Mouse (Mus musculus) embryonic facial prominence, embryonic 11.5 days (tissue): ENCODE results near the gene Wdr53. TPM values are rescaled to one million over a fixed set of nuclear protein-coding genes. Genes with fewer than 3 reads are reported as not detected.
"Not testable (repeated sequence)": the region's sequence is repeated elsewhere in the genome, so short reads cannot be mapped to it uniquely, and the experiment has no call there.

Experiments
- ATAC-seq: fragments of 200-750 bp; cut with Nextera tagmentation; replicated peaks from 2 replicates; pipeline ENCODE4 v1.8.0; 2017; ENCODE audit warnings: low read depth; ENCODE audit not compliant: insufficient number of reproducible peaks, low FRiP score, low TSS enrichment
- DNase-seq: peaks from one replicate; pipeline ENCODE4 v3.0.0-alpha.2; 2015; ENCODE audit warnings: low spot score
- H3K27ac ChIP-seq: fragments of 300-500 bp; sonication (generic); replicated peaks from 2 replicates; pipeline ENCODE4 v1.5.1; 2014; ENCODE audit warnings: mild to moderate bottlenecking, low read depth, low read length, control low read depth
- H3K27me3 ChIP-seq: fragments of 300-500 bp; sonication (generic); 2 replicates; pipeline ENCODE4 v1.6.1; 2014; ENCODE audit warnings: mild to moderate bottlenecking, low read length, moderate library complexity, mixed read lengths; ENCODE audit not compliant: control insufficient read depth, insufficient read depth
- H3K36me3 ChIP-seq: fragments of 300-500 bp; sonication (generic); replicated peaks from 2 replicates; pipeline ENCODE4 v1.6.1; 2014; ENCODE audit warnings: low read depth, mild to moderate bottlenecking, low read length, moderate library complexity, mixed read lengths; ENCODE audit not compliant: control insufficient read depth, insufficient read depth
- H3K4me1 ChIP-seq: fragments of 300-500 bp; sonication (generic); 2 replicates; pipeline ENCODE4 v1.6.1; 2014; ENCODE audit warnings: low read length, mixed read lengths; ENCODE audit not compliant: control insufficient read depth, insufficient read depth
- H3K4me2 ChIP-seq: fragments of 300-500 bp; sonication (generic); 2 replicates; pipeline ENCODE4 v1.6.1; 2014; ENCODE audit warnings: low read depth, mild to moderate bottlenecking, control low read depth, low read length, moderate library complexity
- H3K4me3 ChIP-seq: fragments of 300-500 bp; sonication (generic); 2 replicates; pipeline ENCODE4 v1.5.1; 2014; ENCODE audit warnings: low read depth, low read length, control low read depth
- H3K9ac ChIP-seq: fragments of 300-500 bp; sonication (generic); replicated peaks from 2 replicates; pipeline ENCODE4 v1.6.1; 2014; ENCODE audit warnings: mild to moderate bottlenecking, control low read depth, low read length
- H3K9me3 ChIP-seq: fragments of 300-500 bp; sonication (generic); replicated peaks from 2 replicates; pipeline ENCODE4 v1.6.1; 2016; ENCODE audit warnings: mild to moderate bottlenecking, low read length, inconsistent platforms, mixed read lengths; ENCODE audit not compliant: control insufficient read depth
- WGBS: fragments of 180-500 bp; shearing (Covaris S2); extraction: QIAGEN DNeasy Blood & Tissue Kit; methylation state at CpG from one replicate; pipeline ENCODE4 v1.1.7; 2014; 5-methylcytosine and 5-hydroxymethylcytosine counted together
- polyA plus RNA-seq: library from polyadenylated mRNA; unstranded; fragments of >200 nt; fragmentation: Nextera tagmentation; extraction: Ambion mirVana; gene quantifications from 2 replicates; pipeline ENCODE4 v1.2.1, GENCODE M21; 2014

The Wdr53 gene
- polyA plus RNA-seq, 1 experiment from 2014 or later: 21.2 TPM

GRCm38 (mm10) chr16:32222399-32222798, 24.6 kb upstream of the Wdr53 start:
- H3K9ac ChIP-seq: no peak overlapping the region
- no peaks in the 10 kb centered on the region for H3K36me3 ChIP-seq
- H3K4me1 ChIP-seq: no peaks in the 10 kb centered on the region
- H3K4me3 ChIP-seq: no peak overlapping the region
- no peak overlapping the region for H3K4me2 ChIP-seq
- no peaks in the 10 kb centered on the region for H3K27me3 ChIP-seq
- no peak overlapping the region for H3K27ac ChIP-seq
- ATAC-seq (no peak), DNase-seq (no peak)
- no peaks in the 10 kb centered on the region for H3K9me3 ChIP-seq

GRCm38 (mm10) chr16:32232050-32232449, 15.0 kb upstream of the Wdr53 start:
- not testable (repeated sequence) for H3K36me3 ChIP-seq, DNase-seq, ATAC-seq, H3K4me1 ChIP-seq, H3K27ac ChIP-seq, H3K4me3 ChIP-seq, H3K9ac ChIP-seq, H3K9me3 ChIP-seq, H3K4me2 ChIP-seq, H3K27me3 ChIP-seq
- 88% methylated on average over 3 of the region's 3 CpGs for WGBS

GRCm38 (mm10) chr16:32237930-32238680, 8.9 kb upstream of the Wdr53 start:
- Histone ChIP-seq H3K27me3 (no peaks in the 10 kb centered on the region), H3K4me2 (no peak overlapping the region), H3K4me1 (no peaks in the 10 kb centered on the region), H3K9ac (no peak overlapping the region), H3K9me3 (no peaks in the 10 kb centered on the region), H3K36me3 (no peaks in the 10 kb centered on the region; the same call in none of the 2 replicates), H3K4me3 (no peak overlapping the region), H3K27ac (no peak overlapping the region)
- WGBS: 91% methylated on average over 19 of the region's 19 CpGs
- no peak for DNase-seq
- ATAC-seq: no peak

GRCm38 (mm10) chr16:32239428-32240312, 7.4 kb upstream of the Wdr53 start:
- Histone ChIP-seq H3K27me3 (no peaks in the 10 kb centered on the region), H3K4me1 (no peaks in the 10 kb centered on the region), H3K27ac (no peak overlapping the region), H3K9ac (no peak overlapping the region), H3K4me3 (no peak overlapping the region), H3K36me3 (no peaks in the 10 kb centered on the region), H3K9me3 (no peaks in the 10 kb centered on the region), H3K4me2 (no peak overlapping the region)
- ATAC-seq: no peak
- no peak for DNase-seq
- 83% methylated on average over 2 of the region's 2 CpGs for WGBS

GRCm38 (mm10) chr16:32243901-32244300, 3.1 kb upstream of the Wdr53 start:
- Histone ChIP-seq H3K4me1 (no peaks in the 10 kb centered on the region), H3K9me3 (no peaks in the 10 kb centered on the region), H3K27ac (no peak overlapping the region), H3K4me3 (no peak overlapping the region), H3K36me3 (no peaks in the 10 kb centered on the region), H3K27me3 (no peaks in the 10 kb centered on the region), H3K4me2 (no peak overlapping the region), H3K9ac (no peak overlapping the region)
- 88% methylated on average over 3 of the region's 3 CpGs for WGBS
- ATAC-seq (no peak), DNase-seq (no peak)

GRCm38 (mm10) chr16:32246351-32246791, 656 bp upstream of the Wdr53 start:
- ATAC-seq (peak; percentile 65), DNase-seq (peak; percentile 60)
- Histone ChIP-seq H3K27ac (peak overlapping the region; percentile 90), H3K36me3 (no peaks in the 10 kb centered on the region), H3K27me3 (no peaks in the 10 kb centered on the region), H3K4me2 (peak overlapping the region; percentile 54), H3K9ac (peak overlapping the region; percentile 91), H3K4me3 (peak overlapping the region; percentile 83), H3K4me1 (no peaks in the 10 kb centered on the region), H3K9me3 (no peaks in the 10 kb centered on the region)
- WGBS: under 1% methylated on average over 24 of the region's 41 CpGs

GRCm38 (mm10) chr16:32264225-32264624, 17.2 kb downstream of the Wdr53 start:
- not testable (repeated sequence) for H3K4me2 ChIP-seq, H3K36me3 ChIP-seq, H3K27ac ChIP-seq, H3K4me1 ChIP-seq, H3K9ac ChIP-seq, ATAC-seq, H3K9me3 ChIP-seq, H3K27me3 ChIP-seq, H3K4me3 ChIP-seq
- DNase-seq: peak; percentile 40
- WGBS: 89% methylated on average over 2 of the region's 2 CpGs

- ATAC-seq (no peak), DNase-seq (no peak)
- no peak within 1 kb of the TSS for H3K27ac ChIP-seq
- no peak within 1 kb of the TSS for H3K4me3 ChIP-seq
- no peak within 1 kb of the TSS for H3K4me2 ChIP-seq
- no peak within 1 kb of the TSS for H3K9ac ChIP-seq
- no peaks in the 10 kb centered on the region for H3K9me3 ChIP-seq
- 85% methylated on average over 11 of the region's 11 CpGs for WGBS
- no peaks in the 10 kb centered on the region for H3K27me3 ChIP-seq
- no peaks in the 10 kb centered on the region for H3K36me3 ChIP-seq
- no peaks in the 10 kb centered on the region for H3K4me1 ChIP-seq
Observed at GRCm38 (mm10) chr16:32271291-32271690, 24.3 kb downstream of the Wdr53 start, which contains the start of gene Smco1. TSS of gene Smco1 (plus strand) at chr16:32271468.
